Mouse (Mus musculus): ENCODE data around the gene Car6. TPM values are rescaled to one million over a fixed set of nuclear protein-coding genes. Genes with fewer than 3 reads are reported as not detected.
A peak's percentile ranks its signal among the peaks of the same experiment; 100 is the strongest.

Gene Car6
- polyA plus RNA-seq, 1 experiment from 2014 or later = not detected

DNA sequence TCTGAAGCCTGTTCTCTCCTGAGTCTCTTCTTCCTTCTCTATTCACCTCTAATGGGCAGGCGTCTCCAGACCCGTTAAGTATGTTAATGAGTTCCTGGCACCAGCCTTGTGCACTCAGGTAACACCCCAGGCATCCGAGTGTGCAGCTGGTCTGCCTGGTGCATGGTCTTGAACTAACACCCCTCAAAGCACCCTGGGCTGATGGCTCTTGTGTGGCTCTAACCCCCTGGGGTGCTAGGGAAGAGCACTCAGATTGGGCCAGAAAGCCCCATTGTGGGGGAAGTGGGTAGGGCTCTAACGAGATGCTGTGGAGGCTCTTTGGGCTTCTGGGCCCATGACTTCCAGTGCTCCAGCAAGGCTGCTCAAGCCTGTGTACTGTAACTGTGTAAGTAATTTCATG lies 40.6 kb upstream of the Car6 start:
- Histone ChIP-seq H3K9me3 (ENCODE audit: control insufficient read depth) (no peaks in the 10 kb centered on the region), H3K27ac (ENCODE audit: low read depth, low read length) (no peak overlapping the region), H3K4me2 (replicated peaks; ENCODE audit: low read depth) (no peak overlapping the region), H3K9ac (ENCODE audit: low read depth, low read length) (no peak overlapping the region), H3K36me3 (ENCODE audit: control insufficient read depth, insufficient read depth) (peaks cover 61% of the 10 kb centered on the region), H3K27me3 (replicated peaks; ENCODE audit: control insufficient read depth, insufficient read depth, low read length) (no peaks in the 10 kb centered on the region), H3K4me1 (replicated peaks; ENCODE audit: control insufficient read depth, insufficient read depth, low read length) (0 out of 2 replicates have a peak, but pooled peaks cover 8% of the 10 kb centered on the region), H3K4me3 (ENCODE audit: low read depth, low read length) (no peak overlapping the region)
- no peak for TF ChIP-seq CTCF (IDR thresholded peaks at IDR 0.05; ENCODE audit: low read depth)
- WGBS = 71% methylated on average over 4 of the region's 4 CpGs
- ATAC-seq = no peak

DNA sequence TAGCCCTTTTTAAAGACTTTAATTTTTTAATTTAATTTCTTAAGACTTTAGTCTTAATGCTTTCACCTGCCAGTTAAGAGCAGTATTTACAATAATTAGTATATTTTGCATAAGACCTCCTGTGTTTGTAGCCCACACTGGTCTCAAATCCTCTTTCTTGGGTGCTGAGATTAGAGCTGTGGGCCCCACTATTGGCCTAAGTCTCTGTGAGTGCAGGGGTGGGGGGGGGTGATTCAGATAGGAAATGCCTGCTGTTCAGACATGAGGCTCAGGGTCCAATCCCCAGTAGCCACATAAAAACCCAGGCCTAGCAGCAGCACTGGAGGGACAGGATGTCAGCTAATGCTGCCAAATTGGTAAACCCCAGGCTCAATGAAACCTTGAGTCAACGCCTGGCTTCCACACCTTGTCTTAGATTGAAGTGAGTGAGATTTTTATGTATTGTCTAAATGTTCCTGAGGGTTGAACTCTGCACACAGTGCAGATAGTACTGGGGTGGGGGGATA lies 39.3 kb upstream of the Car6 start:
- H3K9me3 ChIP-seq (ENCODE audit: control insufficient read depth) = no peaks in the 10 kb centered on the region
- no peaks in the 10 kb centered on the region for H3K27me3 ChIP-seq (replicated peaks; ENCODE audit: control insufficient read depth, insufficient read depth, low read length)
- no peak for ATAC-seq
- 0 out of 2 replicates have a peak, but pooled peaks cover 8% of the 10 kb centered on the region for H3K4me1 ChIP-seq (replicated peaks; ENCODE audit: control insufficient read depth, insufficient read depth, low read length)
- TF ChIP-seq CTCF (IDR thresholded peaks at IDR 0.05; ENCODE audit: low read depth) = no peak
- peak overlapping the region; percentile 4; the same call in 1 of the 2 replicates for H3K4me2 ChIP-seq (replicated peaks; ENCODE audit: low read depth)
- 0 out of 2 replicates have a peak overlapping the region, but pooled peaks have one; percentile 29 for H3K27ac ChIP-seq (ENCODE audit: low read depth, low read length)
- H3K9ac ChIP-seq (ENCODE audit: low read depth, low read length) = no peak overlapping the region
- peaks cover 50% of the 10 kb centered on the region for H3K36me3 ChIP-seq (ENCODE audit: control insufficient read depth, insufficient read depth)
- no peak overlapping the region for H3K4me3 ChIP-seq (ENCODE audit: low read depth, low read length)
- 69% methylated on average over 1 of the region's 1 CpGs for WGBS

DNA sequence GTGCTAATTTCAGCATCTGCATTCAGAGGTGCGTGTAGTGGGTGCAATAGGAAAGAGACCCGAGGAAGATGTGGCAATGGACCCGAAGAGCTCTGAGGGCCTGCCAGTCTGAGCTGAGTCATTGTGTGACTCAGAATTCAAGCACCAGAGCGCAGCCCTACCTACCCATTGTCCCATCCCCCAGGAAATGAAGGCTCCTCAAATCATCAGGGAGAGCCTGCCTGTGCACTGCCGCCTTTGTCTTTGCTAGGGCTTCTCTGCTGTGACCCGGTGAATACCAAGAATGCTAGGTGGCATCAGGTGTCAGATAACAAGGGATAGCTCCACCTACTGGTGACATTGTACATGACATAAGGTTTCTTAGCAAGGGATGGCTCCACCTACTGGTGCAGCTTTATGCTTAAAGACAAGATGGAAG lies 38.8 kb upstream of the Car6 start:
- Histone ChIP-seq H3K9me3 (ENCODE audit: control insufficient read depth) (no peaks in the 10 kb centered on the region), H3K4me2 (replicated peaks; ENCODE audit: low read depth) (peak overlapping the region; percentile 4; the same call in 1 of the 2 replicates), H3K4me3 (ENCODE audit: low read depth, low read length) (no peak overlapping the region), H3K36me3 (ENCODE audit: control insufficient read depth, insufficient read depth) (peaks cover 45% of the 10 kb centered on the region), H3K27me3 (replicated peaks; ENCODE audit: control insufficient read depth, insufficient read depth, low read length) (no peaks in the 10 kb centered on the region), H3K9ac (ENCODE audit: low read depth, low read length) (no peak overlapping the region), H3K27ac (ENCODE audit: low read depth, low read length) (peak overlapping the region; percentile 29), H3K4me1 (replicated peaks; ENCODE audit: control insufficient read depth, insufficient read depth, low read length) (0 out of 2 replicates have a peak, but pooled peaks cover 8% of the 10 kb centered on the region)
- WGBS = 10% methylated on average over 6 of the region's 6 CpGs
- peak; percentile 48 for ATAC-seq
- TF ChIP-seq CTCF (IDR thresholded peaks at IDR 0.05; ENCODE audit: low read depth) = peak; percentile 99

DNA sequence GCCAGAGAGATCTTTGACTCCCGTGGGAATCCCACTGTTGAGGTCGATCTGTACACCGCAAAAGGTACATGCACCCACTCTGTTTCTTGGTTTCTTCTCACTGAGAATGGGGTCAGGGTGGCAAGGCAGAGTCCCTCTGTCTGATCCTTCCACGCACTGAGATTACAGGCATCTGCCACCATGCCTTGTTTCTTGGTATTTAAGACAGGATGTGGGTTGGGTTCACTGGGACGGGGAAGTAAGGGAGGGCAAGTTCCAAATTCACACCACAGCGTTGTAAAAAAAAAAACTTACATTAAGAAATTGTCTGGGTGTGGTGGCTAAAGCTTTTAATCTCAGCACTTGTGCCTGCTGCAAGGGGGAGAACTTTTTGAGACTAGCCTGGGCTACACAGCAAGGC lies 38.4 kb upstream of the Car6 start:
- Histone ChIP-seq H3K4me3 (ENCODE audit: low read depth, low read length) (no peak overlapping the region), H3K27me3 (replicated peaks; ENCODE audit: control insufficient read depth, insufficient read depth, low read length) (no peaks in the 10 kb centered on the region), H3K9ac (ENCODE audit: low read depth, low read length) (no peak overlapping the region), H3K36me3 (ENCODE audit: control insufficient read depth, insufficient read depth) (peaks cover 40% of the 10 kb centered on the region), H3K4me1 (replicated peaks; ENCODE audit: control insufficient read depth, insufficient read depth, low read length) (0 out of 2 replicates have a peak, but pooled peaks cover 8% of the 10 kb centered on the region), H3K9me3 (ENCODE audit: control insufficient read depth) (no peaks in the 10 kb centered on the region), H3K27ac (ENCODE audit: low read depth, low read length) (peak overlapping the region; percentile 29), H3K4me2 (replicated peaks; ENCODE audit: low read depth) (peak overlapping the region; percentile 93; the same call in 1 of the 2 replicates)
- WGBS = 28% methylated on average over 6 of the region's 6 CpGs
- no peak for ATAC-seq
- TF ChIP-seq CTCF (IDR thresholded peaks at IDR 0.05; ENCODE audit: low read depth) = no peak

DNA sequence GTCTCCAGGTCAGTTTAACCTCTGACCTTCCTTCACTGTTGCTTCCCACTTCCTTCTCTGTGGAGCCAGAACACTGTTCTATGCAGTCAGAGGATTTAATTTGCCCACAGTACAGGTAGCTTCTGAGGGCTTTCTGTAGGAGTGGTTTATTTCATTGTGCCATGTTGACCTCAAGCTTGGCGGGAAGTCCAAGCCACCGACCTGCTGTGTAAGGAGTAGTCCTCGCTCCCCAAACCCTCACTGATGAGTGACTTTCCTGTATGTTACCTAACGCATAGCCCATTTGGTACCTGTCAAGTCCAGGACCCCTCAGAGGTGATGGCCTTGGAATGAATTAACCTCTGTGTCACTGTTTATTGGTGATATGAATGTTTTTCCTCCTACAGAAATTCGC lies 38.0 kb upstream of the Car6 start:
- 37% methylated on average over 5 of the region's 5 CpGs for WGBS
- H3K9me3 ChIP-seq (ENCODE audit: control insufficient read depth) = no peaks in the 10 kb centered on the region
- H3K4me3 ChIP-seq (ENCODE audit: low read depth, low read length) = no peak overlapping the region
- H3K4me1 ChIP-seq (replicated peaks; ENCODE audit: control insufficient read depth, insufficient read depth, low read length) = 0 out of 2 replicates have a peak, but pooled peaks cover 8% of the 10 kb centered on the region
- peak overlapping the region; percentile 93 for H3K4me2 ChIP-seq (replicated peaks; ENCODE audit: low read depth)
- H3K9ac ChIP-seq (ENCODE audit: low read depth, low read length) = no peak overlapping the region
- H3K27me3 ChIP-seq (replicated peaks; ENCODE audit: control insufficient read depth, insufficient read depth, low read length) = no peaks in the 10 kb centered on the region
- H3K36me3 ChIP-seq (ENCODE audit: control insufficient read depth, insufficient read depth) = peaks cover 36% of the 10 kb centered on the region
- TF ChIP-seq CTCF (IDR thresholded peaks at IDR 0.05; ENCODE audit: low read depth) = no peak
- no peak for ATAC-seq
- no peak overlapping the region for H3K27ac ChIP-seq (ENCODE audit: low read depth, low read length)

DNA sequence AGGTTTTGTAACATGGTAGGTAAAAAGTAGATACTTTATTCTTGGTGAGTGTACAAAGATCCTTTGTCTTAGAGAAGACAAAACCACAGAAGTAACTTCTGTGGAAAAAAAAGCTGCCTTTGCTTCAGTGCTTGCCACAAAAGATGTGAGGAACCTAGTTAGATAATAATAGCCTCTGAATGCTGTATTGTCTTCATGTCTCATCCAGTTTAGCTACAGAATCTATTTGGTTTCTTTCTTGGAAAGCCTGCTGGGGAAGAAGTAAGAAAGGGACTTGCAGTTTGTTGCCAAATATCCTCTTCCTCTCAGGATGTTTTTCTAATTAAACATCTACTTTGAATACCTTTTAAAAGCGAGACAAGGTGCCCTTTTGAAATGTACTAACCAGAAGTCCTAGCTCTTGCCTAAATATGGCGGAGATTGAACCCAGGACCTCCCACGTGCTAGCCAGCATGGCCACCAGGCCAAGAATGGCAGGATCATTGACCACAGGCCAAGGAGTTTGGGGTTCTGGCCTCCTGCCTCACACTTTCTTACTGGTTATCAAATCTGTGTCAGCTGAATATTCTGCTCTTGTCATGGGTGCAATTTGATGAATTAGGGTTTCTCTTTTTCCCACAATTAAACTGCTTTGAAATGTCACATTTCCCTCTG lies 37.4 kb upstream of the Car6 start:
- no peaks in the 10 kb centered on the region for H3K9me3 ChIP-seq (ENCODE audit: control insufficient read depth)
- no peak overlapping the region for H3K27ac ChIP-seq (ENCODE audit: low read depth, low read length)
- TF ChIP-seq CTCF (IDR thresholded peaks at IDR 0.05; ENCODE audit: low read depth) = no peak
- H3K9ac ChIP-seq (ENCODE audit: low read depth, low read length) = no peak overlapping the region
- peak overlapping the region; percentile 80 for H3K4me3 ChIP-seq (ENCODE audit: low read depth, low read length)
- H3K4me2 ChIP-seq (replicated peaks; ENCODE audit: low read depth) = peak overlapping the region; percentile 93
- 0 out of 2 replicates have a peak, but pooled peaks cover 8% of the 10 kb centered on the region for H3K4me1 ChIP-seq (replicated peaks; ENCODE audit: control insufficient read depth, insufficient read depth, low read length)
- WGBS = 14% methylated on average over 3 of the region's 3 CpGs
- no peaks in the 10 kb centered on the region for H3K27me3 ChIP-seq (replicated peaks; ENCODE audit: control insufficient read depth, insufficient read depth, low read length)
- H3K36me3 ChIP-seq (ENCODE audit: control insufficient read depth, insufficient read depth) = peaks cover 31% of the 10 kb centered on the region
- ATAC-seq = no peak
